Comparison of ENCODE assay signal across 8 mouse cellular contexts in the genomic region with DNA sequence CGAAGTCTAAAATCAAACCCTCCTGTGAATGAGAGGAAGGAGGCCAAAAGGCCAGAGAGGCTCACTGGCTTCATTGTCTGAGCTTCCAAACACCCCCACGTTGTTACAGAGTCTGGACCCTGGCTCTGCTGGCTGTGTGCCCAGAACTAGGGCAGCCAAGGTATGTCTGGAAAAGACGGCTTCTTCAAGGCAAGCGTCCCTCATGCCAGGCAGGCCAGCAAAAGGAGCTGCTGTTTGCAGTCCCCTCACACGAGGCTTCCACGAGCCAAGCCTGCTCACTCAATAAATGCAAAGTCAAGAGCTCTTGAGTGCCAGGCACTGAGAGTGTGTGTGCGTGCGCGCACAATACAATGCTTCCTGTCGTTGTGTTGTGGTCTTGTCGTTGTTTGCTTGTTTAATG.
DNase-seq lines count a peak whose midpoint lies in the region; ATAC-seq lines count a peak whose summit lies in the region.
"Had no signal": no experiment of that assay in that cellular context is flagged by ENCODE, and none has a peak within 500 bp of the region (broad histone marks: within the 10 kb centered on the region; RNA-seq: fewer than 3 reads in every experiment).

No protein-coding gene starts in this region.

- DNase-seq in liver, result peak; percentile 20
- peak; percentile 19 for DNase-seq in gastrocnemius, adult 18-20 months (ENCODE audit: low spot score)
- no peak for DNase-seq in limb, embryonic 10.5 days (ENCODE audit: low spot score)
- no peak for DNase-seq in spleen, postnatal 10 days (ENCODE audit: low spot score in 2 of 2)

- H3K27ac ChIP-seq in liver, embryonic 12.5 days, result no peak overlapping the region
- peak overlapping the region; percentile 31 to 65 for H3K27ac ChIP-seq in heart, embryonic 14.5 days (replicated peaks in 1 of 2; ENCODE audit: control insufficient read depth in 1 of 2, insufficient read depth in 1 of 2, low read depth in 2 of 2, low read length in 2 of 2)
- peak overlapping the region; percentile 11; the same call in 1 of the 2 replicates for H3K27ac ChIP-seq in limb, embryonic 10.5 days

- no peak overlapping the region for H3K4me2 ChIP-seq in liver, embryonic 12.5 days
- H3K4me2 ChIP-seq in heart, embryonic 14.5 days (ENCODE audit: low read length), result no peak overlapping the region

- no peak for ATAC-seq in liver, embryonic 12.5 days
- ATAC-seq in heart, embryonic 14.5 days (ENCODE audit: insufficient number of reproducible peaks, insufficient read depth, low FRiP score, low read depth), result peak; percentile 72
- ATAC-seq in CD4-positive, CD25-positive, alpha-beta regulatory T cell, adult 4 months, result no peak

- no peak overlapping the region for H3K4me3 ChIP-seq in liver, embryonic 12.5 days
- H3K4me3 ChIP-seq in heart, embryonic 14.5 days (ENCODE audit: control insufficient read depth in 1 of 2, insufficient read depth in 1 of 2, low read depth in 1 of 2, low read length in 2 of 2), result no peak overlapping the region
- no peak overlapping the region for H3K4me3 ChIP-seq in limb, embryonic 10.5 days
- H3K4me3 ChIP-seq: megakaryocyte, embryonic 14.5 days had no signal

- no peaks in the 10 kb centered on the region for H3K4me1 ChIP-seq in liver, embryonic 12.5 days
- peaks cover 12 to 19% of the 10 kb centered on the region in 2 experiments for H3K4me1 ChIP-seq in heart, embryonic 14.5 days (ENCODE audit: control insufficient read depth in 2 of 2, insufficient read depth in 2 of 2, low read length in 2 of 2)
- H3K4me1 ChIP-seq in limb, embryonic 10.5 days, result no peaks in the 10 kb centered on the region

- H3K9me3 ChIP-seq in liver, embryonic 12.5 days (replicated peaks), result no peaks in the 10 kb centered on the region
- no peaks in the 10 kb centered on the region for H3K9me3 ChIP-seq in heart, embryonic 14.5 days (ENCODE audit: control insufficient read depth, low read length)
- H3K9me3 ChIP-seq in limb, embryonic 10.5 days (replicated peaks), result no peaks in the 10 kb centered on the region
- H3K9me3 ChIP-seq: megakaryocyte, embryonic 14.5 days had no signal

- WGBS in liver, embryonic 12.5 days (ENCODE audit: insufficient replicate concordance), result 64% methylated on average over 11 of the region's 11 CpGs
- WGBS in heart, embryonic 14.5 days, result 16% methylated on average over 11 of the region's 11 CpGs
- WGBS in limb, embryonic 10.5 days, result 81% methylated on average over 11 of the region's 11 CpGs

- 0 out of 2 replicates have a peak, but pooled peaks cover 4% of the 10 kb centered on the region for H3K36me3 ChIP-seq in liver, embryonic 12.5 days
- H3K36me3 ChIP-seq in heart, embryonic 14.5 days (ENCODE audit: control insufficient read depth, insufficient read depth, low read length), result peaks cover 15% of the 10 kb centered on the region
- peaks cover 22% of the 10 kb centered on the region for H3K36me3 ChIP-seq in limb, embryonic 10.5 days

- H3K27me3 ChIP-seq in liver, embryonic 12.5 days (replicated peaks), result no peaks in the 10 kb centered on the region
- H3K27me3 ChIP-seq in heart, embryonic 14.5 days (ENCODE audit: control insufficient read depth, insufficient read depth, low read length), result no peaks in the 10 kb centered on the region
- no peaks in the 10 kb centered on the region for H3K27me3 ChIP-seq in limb, embryonic 10.5 days (ENCODE audit: low read depth, poor library complexity, severe bottlenecking)

- H3K9ac ChIP-seq in liver, embryonic 12.5 days, result no peak overlapping the region
- H3K9ac ChIP-seq in heart, embryonic 14.5 days (ENCODE audit: low read length), result no peak overlapping the region

Comparison
In these comparisons a context has a peak if more than half of its experiments do, and no peak if none do; other contexts are left out.
1. DNase-seq: peak in liver (single experiment) and gastrocnemius, adult 18-20 months (single experiment); none in limb, embryonic 10.5 days (single experiment) and spleen, postnatal 10 days (0 of 2).